32 mouse cellular contexts compared by ENCODE assay signal in the genomic region with DNA sequence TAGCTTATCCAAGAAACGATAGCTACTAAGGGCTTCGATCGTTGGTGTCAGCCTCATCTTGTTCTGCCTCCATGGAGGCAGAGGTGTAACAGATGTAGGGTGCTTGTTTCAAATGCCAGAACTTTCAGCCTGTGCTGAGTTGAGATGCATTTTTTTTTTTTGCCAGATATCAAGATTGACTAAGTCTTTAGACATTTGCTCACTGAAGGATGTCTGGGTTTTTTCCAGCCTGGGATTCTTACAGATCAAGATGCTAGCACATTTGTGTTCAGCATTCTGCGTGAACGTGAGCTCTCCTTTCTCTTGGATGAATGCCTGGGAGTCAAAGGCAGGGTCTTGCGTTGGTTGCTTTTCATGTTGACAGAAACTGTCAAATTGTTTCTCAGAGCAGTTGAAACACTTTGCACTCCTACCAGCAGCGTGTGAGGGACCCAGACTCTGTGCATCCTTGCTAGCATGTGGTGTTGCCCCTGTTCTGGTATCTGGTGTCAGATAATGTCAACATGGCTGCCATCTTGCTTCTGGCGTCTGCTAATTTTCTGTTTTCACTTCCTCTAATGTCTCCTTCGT.
A peak's percentile ranks its signal among the peaks of the same experiment; 100 is the strongest.
DNase-seq lines count a peak whose midpoint lies in the region; ATAC-seq and TF ChIP-seq lines count a peak whose summit lies in the region.
"Had no signal": no experiment of that assay in that cellular context is flagged by ENCODE, and none has a peak within 500 bp of the region (broad histone marks: within the 10 kb centered on the region; RNA-seq: fewer than 3 reads in every experiment).

No protein-coding gene starts in this region.

- H3K9ac ChIP-seq in forebrain, embryonic 15.5 days (replicated peaks) = no peak overlapping the region
- H3K9ac ChIP-seq in forebrain, postnatal 0 days = no peak overlapping the region
- H3K9ac ChIP-seq: embryonic facial prominence, embryonic 13.5 days; heart, embryonic 13.5 days; hindbrain, embryonic 14.5 days had no signal

- H3K36me3 ChIP-seq in forebrain, embryonic 15.5 days = no peaks in the 10 kb centered on the region
- no peaks in the 10 kb centered on the region for H3K36me3 ChIP-seq in forebrain, embryonic 10.5 days (replicated peaks)
- H3K36me3 ChIP-seq in forebrain, postnatal 0 days (ENCODE audit: insufficient read depth) = no peaks in the 10 kb centered on the region
- H3K36me3 ChIP-seq: embryonic facial prominence, embryonic 10.5 days; embryonic facial prominence, embryonic 13.5 days; G1E; heart, embryonic 10.5 days; heart, embryonic 13.5 days had no signal

- no peak overlapping the region for H3K4me2 ChIP-seq in forebrain, embryonic 15.5 days (replicated peaks)
- H3K4me2 ChIP-seq in forebrain, postnatal 0 days (ENCODE audit: low read depth) = no peak overlapping the region
- H3K4me2 ChIP-seq: embryonic facial prominence, embryonic 13.5 days; heart, embryonic 13.5 days; hindbrain, embryonic 14.5 days had no signal

- H3K9me3 ChIP-seq in forebrain, embryonic 15.5 days = no peaks in the 10 kb centered on the region
- no peaks in the 10 kb centered on the region for H3K9me3 ChIP-seq in forebrain, embryonic 10.5 days
- H3K9me3 ChIP-seq in forebrain, postnatal 0 days (ENCODE audit: low read length) = no peaks in the 10 kb centered on the region
- H3K9me3 ChIP-seq: embryonic facial prominence, embryonic 10.5 days; embryonic facial prominence, embryonic 13.5 days; heart, embryonic 10.5 days; heart, embryonic 13.5 days had no signal

- H3K27me3 ChIP-seq in forebrain, embryonic 15.5 days = no peaks in the 10 kb centered on the region
- no peaks in the 10 kb centered on the region for H3K27me3 ChIP-seq in forebrain, embryonic 10.5 days (ENCODE audit: poor library complexity, severe bottlenecking)
- no peaks in the 10 kb centered on the region for H3K27me3 ChIP-seq in forebrain, postnatal 0 days (ENCODE audit: insufficient read depth, low read length)
- H3K27me3 ChIP-seq: CH12.LX; embryonic facial prominence, embryonic 13.5 days; heart, embryonic 13.5 days; Patski had no signal

- whole genome bisulfite sequencing in forebrain, embryonic 15.5 days = 71% methylated on average over 9 of the region's 9 CpGs
- 90% methylated on average over 9 of the region's 9 CpGs for WGBS in forebrain, embryonic 10.5 days
- 57% methylated on average over 9 of the region's 9 CpGs for WGBS in forebrain, postnatal 0 days

- peaks cover 8% of the 10 kb centered on the region; the same call in 1 of the 2 replicates for H3K4me1 ChIP-seq in forebrain, embryonic 15.5 days
- H3K4me1 ChIP-seq in forebrain, embryonic 10.5 days = peaks cover 22% of the 10 kb centered on the region
- H3K4me1 ChIP-seq in forebrain, postnatal 0 days (ENCODE audit: insufficient read depth) = no peaks in the 10 kb centered on the region
- H3K4me1 ChIP-seq: heart, embryonic 13.5 days had no signal

- no peak for TF ChIP-seq POLR2A in brain, embryonic 14.5 days (IDR thresholded peaks at IDR 0.05; ENCODE audit: borderline replicate concordance, extremely low read depth, insufficient read depth, insufficient read length, poor library complexity, severe bottlenecking)

- no peak overlapping the region for H3K4me3 ChIP-seq in forebrain, embryonic 15.5 days
- no peak overlapping the region for H3K4me3 ChIP-seq in forebrain, embryonic 10.5 days
- H3K4me3 ChIP-seq in forebrain, postnatal 0 days (ENCODE audit: low read depth, low read length) = no peak overlapping the region
- H3K4me3 ChIP-seq: embryonic facial prominence, embryonic 10.5 days; embryonic facial prominence, embryonic 13.5 days; erythroblast, embryonic 14.5 days; gastrocnemius, adult 2 months; heart, embryonic 10.5 days; heart, embryonic 13.5 days had no signal

- peak; percentile 92 for ATAC-seq in forebrain, embryonic 15.5 days (replicated peaks)
- peak; percentile 94 for ATAC-seq in forebrain, postnatal 0 days
- ATAC-seq: hindbrain, postnatal 0 days; inflammation-experienced regulatory T-cells, adult 6 months; intestine, embryonic 16.5 days; Patski had no signal

- no peak for TF ChIP-seq CTCF in brain, embryonic 14.5 days (IDR thresholded peaks at IDR 0.05; ENCODE audit: borderline replicate concordance, extremely low read depth, insufficient read depth, insufficient read length)
- TF ChIP-seq CTCF in forebrain, postnatal 0 days (IDR thresholded peaks at IDR 0.05; ENCODE audit: low read depth) = no peak

- H3K27ac ChIP-seq in forebrain, embryonic 15.5 days (replicated peaks) = peak overlapping the region; percentile 38; the same call in 1 of the 2 replicates
- H3K27ac ChIP-seq in forebrain, embryonic 10.5 days = no peak overlapping the region
- no peak overlapping the region for H3K27ac ChIP-seq in forebrain, postnatal 0 days (ENCODE audit: low read depth, low read length)
- H3K27ac ChIP-seq: embryonic facial prominence, embryonic 10.5 days; embryonic facial prominence, embryonic 13.5 days; gastrocnemius, adult 2 months; heart, embryonic 10.5 days; heart, embryonic 13.5 days; hindbrain, embryonic 14.5 days; hindbrain, postnatal 0 days had no signal

- no peak for DNase-seq in forebrain, embryonic 10.5 days (ENCODE audit: extremely low spot score, low spot score)
- peak; percentile 14 for DNase-seq in layer of hippocampus, adult 9-11 months
- no peak for DNase-seq in layer of hippocampus, postnatal 25 days (ENCODE audit: extremely low spot score in 1 of 2, low spot score in 1 of 2)
- peak; percentile 88 for DNase-seq in brain, embryonic 14.5 days (ENCODE audit: low read depth)
- peak; percentile 80 for DNase-seq in forebrain, postnatal 0 days
- DNase-seq in embryo, embryonic 10.5 days (ENCODE audit: low spot score) = no peak
- DNase-seq in B cell, adult 2 months = no peak
- DNase-seq: adrenal gland, postnatal 10 days; adrenal gland, postnatal 36 days; cerebellum, adult 18-20 months; cerebellum, adult 9-11 months; cerebellum, postnatal 25 days; embryo, embryonic 11 days; gastrocnemius, adult 2 months; gastrocnemius, postnatal 14 days; heart, adult 18-20 months; heart, postnatal 14 days; heart, postnatal 4 days; kidney, adult 18-20 months had no signal

Comparison
In these comparisons a context has a peak if more than half of its experiments do, and no peak if none do; other contexts are left out.
1. DNase-seq: peak in layer of hippocampus, adult 9-11 months (single experiment), brain, embryonic 14.5 days (single experiment) and forebrain, postnatal 0 days (single experiment); none in forebrain, embryonic 10.5 days (single experiment), layer of hippocampus, postnatal 25 days (0 of 2), embryo, embryonic 10.5 days (single experiment) and B cell, adult 2 months (0 of 2).